Mouse (Mus musculus) frontal cortex, postnatal 36 days (tissue): ENCODE measurements at regions not wholly inside any gene's neighbourhood (a gene's known extent, or its start where the extent isn't known, plus 50 kb on each side); places are given as distances from the start of the nearest gene placed in this dataset.

ENCODE experiments used
- DNase-seq, 2 experiments: peaks; one replicate each; pipeline ENCODE4 v3.0.0; 2022; ENCODE audit warnings: low spot score in 2 of 2

- DNase-seq: peak in 1 of 2 experiments; percentile 28
These were observed 541.4 kb downstream of the Galc start for GRCm38 (mm10) chr12:97717812-97718211.
